Mouse (Mus musculus): Measurements from ENCODE around the gene Lamb1. TPM values are rescaled to one million over a fixed set of nuclear protein-coding genes. Genes with fewer than 3 reads are reported as not detected.

Lamb1 gene
- polyA plus RNA-seq, 1 experiment from 2014 or later: 174 TPM

GRCm38 (mm10) chr12:31302766-31303511, 37.9 kb downstream of the Lamb1 start:
- Histone ChIP-seq H3K9me3 (ENCODE audit: low read length) (no peaks in the 10 kb centered on the region), H3K36me3 (ENCODE audit: insufficient read depth, low read length) (peaks cover 90% of the 10 kb centered on the region), H3K27ac (ENCODE audit: low read length) (no peak overlapping the region), H3K4me1 (ENCODE audit: insufficient read depth, low read length) (no peaks in the 10 kb centered on the region), H3K4me3 (ENCODE audit: low read length) (no peak overlapping the region), H3K4me2 (replicated peaks; ENCODE audit: low read depth, low read length) (no peak overlapping the region), H3K9ac (replicated peaks; ENCODE audit: low read length) (no peak overlapping the region), H3K27me3 (ENCODE audit: insufficient read depth, low read length) (no peaks in the 10 kb centered on the region)
- 85% methylated on average over 16 of the region's 16 CpGs for WGBS
- ATAC-seq (ENCODE audit: low FRiP score, low TSS enrichment): no peak

GRCm38 (mm10) chr12:31306075-31306675, 41.1 kb downstream of the Lamb1 start:
- H3K9me3 ChIP-seq (ENCODE audit: low read length): no peaks in the 10 kb centered on the region
- no peak for ATAC-seq (ENCODE audit: low FRiP score, low TSS enrichment)
- H3K27me3 ChIP-seq (ENCODE audit: insufficient read depth, low read length): no peaks in the 10 kb centered on the region
- H3K9ac ChIP-seq (replicated peaks; ENCODE audit: low read length): no peak overlapping the region
- H3K36me3 ChIP-seq (ENCODE audit: insufficient read depth, low read length): peaks cover 88% of the 10 kb centered on the region
- 70% methylated on average over 5 of the region's 5 CpGs for WGBS
- no peak overlapping the region for H3K4me2 ChIP-seq (replicated peaks; ENCODE audit: low read depth, low read length)
- no peaks in the 10 kb centered on the region for H3K4me1 ChIP-seq (ENCODE audit: insufficient read depth, low read length)
- no peak overlapping the region for H3K4me3 ChIP-seq (ENCODE audit: low read length)
- H3K27ac ChIP-seq (ENCODE audit: low read length): no peak overlapping the region

- 95% methylated on average over 8 of the region's 8 CpGs for WGBS
- H3K4me3 ChIP-seq (ENCODE audit: low read length): no peak overlapping the region
- H3K4me2 ChIP-seq (replicated peaks; ENCODE audit: low read depth, low read length): no peak overlapping the region
- H3K4me1 ChIP-seq (ENCODE audit: insufficient read depth, low read length): no peaks in the 10 kb centered on the region
- no peaks in the 10 kb centered on the region for H3K27me3 ChIP-seq (ENCODE audit: insufficient read depth, low read length)
- no peak for ATAC-seq (ENCODE audit: low FRiP score, low TSS enrichment)
- no peak overlapping the region for H3K9ac ChIP-seq (replicated peaks; ENCODE audit: low read length)
- no peaks in the 10 kb centered on the region for H3K9me3 ChIP-seq (ENCODE audit: low read length)
- H3K27ac ChIP-seq (ENCODE audit: low read length): no peak overlapping the region
- peaks cover 87% of the 10 kb centered on the region for H3K36me3 ChIP-seq (ENCODE audit: insufficient read depth, low read length)
Measured at GRCm38 (mm10) chr12:31307011-31307410, 42.0 kb downstream of the Lamb1 start.

GRCm38 (mm10) chr12:31307756-31308155, 42.7 kb downstream of the Lamb1 start:
- Histone ChIP-seq H3K27me3 (ENCODE audit: insufficient read depth, low read length) (no peaks in the 10 kb centered on the region), H3K4me1 (ENCODE audit: insufficient read depth, low read length) (no peaks in the 10 kb centered on the region), H3K9ac (replicated peaks; ENCODE audit: low read length) (no peak overlapping the region), H3K9me3 (ENCODE audit: low read length) (no peaks in the 10 kb centered on the region), H3K36me3 (ENCODE audit: insufficient read depth, low read length) (peaks cover 87% of the 10 kb centered on the region), H3K27ac (ENCODE audit: low read length) (no peak overlapping the region), H3K4me3 (ENCODE audit: low read length) (no peak overlapping the region), H3K4me2 (replicated peaks; ENCODE audit: low read depth, low read length) (no peak overlapping the region)
- 95% methylated on average over 8 of the region's 8 CpGs for WGBS
- no peak for ATAC-seq (ENCODE audit: low FRiP score, low TSS enrichment)

GRCm38 (mm10) chr12:31310687-31311086, 45.7 kb downstream of the Lamb1 start:
- Histone ChIP-seq H3K4me3 (ENCODE audit: low read length) (no peak overlapping the region), H3K4me1 (ENCODE audit: insufficient read depth, low read length) (no peaks in the 10 kb centered on the region), H3K4me2 (replicated peaks; ENCODE audit: low read depth, low read length) (no peak overlapping the region), H3K27me3 (ENCODE audit: insufficient read depth, low read length) (no peaks in the 10 kb centered on the region), H3K9me3 (ENCODE audit: low read length) (no peaks in the 10 kb centered on the region), H3K9ac (replicated peaks; ENCODE audit: low read length) (no peak overlapping the region), H3K27ac (ENCODE audit: low read length) (no peak overlapping the region), H3K36me3 (ENCODE audit: insufficient read depth, low read length) (peaks cover 86% of the 10 kb centered on the region)
- no peak for ATAC-seq (ENCODE audit: low FRiP score, low TSS enrichment)
- WGBS: 90% methylated on average over 9 of the region's 9 CpGs

- no peak overlapping the region for H3K4me2 ChIP-seq (replicated peaks; ENCODE audit: low read depth, low read length)
- peaks cover 92% of the 10 kb centered on the region for H3K36me3 ChIP-seq (ENCODE audit: insufficient read depth, low read length)
- H3K9ac ChIP-seq (replicated peaks; ENCODE audit: low read length): no peak overlapping the region
- 90% methylated on average over 9 of the region's 9 CpGs for WGBS
- no peaks in the 10 kb centered on the region for H3K27me3 ChIP-seq (ENCODE audit: insufficient read depth, low read length)
- H3K9me3 ChIP-seq (ENCODE audit: low read length): no peaks in the 10 kb centered on the region
- no peaks in the 10 kb centered on the region for H3K4me1 ChIP-seq (ENCODE audit: insufficient read depth, low read length)
- ATAC-seq (ENCODE audit: low FRiP score, low TSS enrichment): no peak
- no peak overlapping the region for H3K27ac ChIP-seq (ENCODE audit: low read length)
- no peak overlapping the region for H3K4me3 ChIP-seq (ENCODE audit: low read length)
Measured at GRCm38 (mm10) chr12:31311671-31312265, 46.7 kb downstream of the Lamb1 start.

GRCm38 (mm10) chr12:31312281-31312680, 47.2 kb downstream of the Lamb1 start:
- H3K36me3 ChIP-seq (ENCODE audit: insufficient read depth, low read length): peaks cover 92% of the 10 kb centered on the region
- no peak for ATAC-seq (ENCODE audit: low FRiP score, low TSS enrichment)
- no peak overlapping the region for H3K4me2 ChIP-seq (replicated peaks; ENCODE audit: low read depth, low read length)
- no peaks in the 10 kb centered on the region for H3K27me3 ChIP-seq (ENCODE audit: insufficient read depth, low read length)
- 88% methylated on average over 5 of the region's 5 CpGs for WGBS
- no peak overlapping the region for H3K4me3 ChIP-seq (ENCODE audit: low read length)
- H3K9ac ChIP-seq (replicated peaks; ENCODE audit: low read length): no peak overlapping the region
- H3K4me1 ChIP-seq (ENCODE audit: insufficient read depth, low read length): no peaks in the 10 kb centered on the region
- no peaks in the 10 kb centered on the region for H3K9me3 ChIP-seq (ENCODE audit: low read length)
- H3K27ac ChIP-seq (ENCODE audit: low read length): no peak overlapping the region

GRCm38 (mm10) chr12:31313136-31313535, 48.1 kb downstream of the Lamb1 start:
- no peaks in the 10 kb centered on the region for H3K27me3 ChIP-seq (ENCODE audit: insufficient read depth, low read length)
- WGBS: 98% methylated on average over 4 of the region's 4 CpGs
- H3K4me3 ChIP-seq (ENCODE audit: low read length): no peak overlapping the region
- H3K9ac ChIP-seq (replicated peaks; ENCODE audit: low read length): no peak overlapping the region
- ATAC-seq (ENCODE audit: low FRiP score, low TSS enrichment): no peak
- no peaks in the 10 kb centered on the region for H3K4me1 ChIP-seq (ENCODE audit: insufficient read depth, low read length)
- H3K36me3 ChIP-seq (ENCODE audit: insufficient read depth, low read length): peaks cover 88% of the 10 kb centered on the region
- H3K9me3 ChIP-seq (ENCODE audit: low read length): no peaks in the 10 kb centered on the region
- H3K4me2 ChIP-seq (replicated peaks; ENCODE audit: low read depth, low read length): no peak overlapping the region
- H3K27ac ChIP-seq (ENCODE audit: low read length): no peak overlapping the region

- Histone ChIP-seq H3K9me3 (ENCODE audit: low read length) (no peaks in the 10 kb centered on the region), H3K9ac (replicated peaks; ENCODE audit: low read length) (no peak overlapping the region), H3K4me1 (ENCODE audit: insufficient read depth, low read length) (no peaks in the 10 kb centered on the region), H3K27me3 (ENCODE audit: insufficient read depth, low read length) (no peaks in the 10 kb centered on the region), H3K27ac (ENCODE audit: low read length) (no peak overlapping the region), H3K4me3 (ENCODE audit: low read length) (no peak overlapping the region), H3K4me2 (replicated peaks; ENCODE audit: low read depth, low read length) (no peak overlapping the region), H3K36me3 (ENCODE audit: insufficient read depth, low read length) (peaks cover 91% of the 10 kb centered on the region)
- 95% methylated on average over 7 of the region's 7 CpGs for whole genome bisulfite sequencing
- ATAC-seq (ENCODE audit: low FRiP score, low TSS enrichment): no peak
Measured at GRCm38 (mm10) chr12:31314310-31314709, 49.3 kb downstream of the Lamb1 start.

GRCm38 (mm10) chr12:31315961-31316360, 50.9 kb downstream of the Lamb1 start:
- no peak overlapping the region for H3K4me2 ChIP-seq (replicated peaks; ENCODE audit: low read depth, low read length)
- no peaks in the 10 kb centered on the region for H3K9me3 ChIP-seq (ENCODE audit: low read length)
- H3K4me3 ChIP-seq (ENCODE audit: low read length): no peak overlapping the region
- peaks cover 85% of the 10 kb centered on the region for H3K36me3 ChIP-seq (ENCODE audit: insufficient read depth, low read length)
- H3K27ac ChIP-seq (ENCODE audit: low read length): no peak overlapping the region
- H3K4me1 ChIP-seq (ENCODE audit: insufficient read depth, low read length): no peaks in the 10 kb centered on the region
- no peak overlapping the region for H3K9ac ChIP-seq (replicated peaks; ENCODE audit: low read length)
- H3K27me3 ChIP-seq (ENCODE audit: insufficient read depth, low read length): no peaks in the 10 kb centered on the region
- 76% methylated on average over 6 of the region's 6 CpGs for WGBS
- ATAC-seq (ENCODE audit: low FRiP score, low TSS enrichment): no peak
